Mouse (Mus musculus): Measurements from ENCODE around the gene Mns1. TPM values are rescaled to one million over a fixed set of nuclear protein-coding genes. Genes with fewer than 3 reads are reported as not detected.
A peak's percentile ranks its signal among the peaks of the same experiment; 100 is the strongest.
"Not testable (repeated sequence)": the region's sequence is repeated elsewhere in the genome, so short reads cannot be mapped to it uniquely, and the experiment has no call there.

The Mns1 gene
- 1 to 10 TPM; 2.3 TPM for total RNA-seq (2021)

GRCm38 (mm10) chr9:72437822-72438701 lies at the start of gene Mns1:
Mns1 (plus strand) TSS chr9:72438011.
- DNase-seq = peak; percentile 95
- intact Hi-C loops (cut with DNase I) = no loop called here

GRCm38 (mm10) chr9:72388934-72389333 lies 48.9 kb upstream of the Mns1 start:
- DNase-seq = no peak
- intact Hi-C loops (cut with DNase I) = no loop called here

DNA sequence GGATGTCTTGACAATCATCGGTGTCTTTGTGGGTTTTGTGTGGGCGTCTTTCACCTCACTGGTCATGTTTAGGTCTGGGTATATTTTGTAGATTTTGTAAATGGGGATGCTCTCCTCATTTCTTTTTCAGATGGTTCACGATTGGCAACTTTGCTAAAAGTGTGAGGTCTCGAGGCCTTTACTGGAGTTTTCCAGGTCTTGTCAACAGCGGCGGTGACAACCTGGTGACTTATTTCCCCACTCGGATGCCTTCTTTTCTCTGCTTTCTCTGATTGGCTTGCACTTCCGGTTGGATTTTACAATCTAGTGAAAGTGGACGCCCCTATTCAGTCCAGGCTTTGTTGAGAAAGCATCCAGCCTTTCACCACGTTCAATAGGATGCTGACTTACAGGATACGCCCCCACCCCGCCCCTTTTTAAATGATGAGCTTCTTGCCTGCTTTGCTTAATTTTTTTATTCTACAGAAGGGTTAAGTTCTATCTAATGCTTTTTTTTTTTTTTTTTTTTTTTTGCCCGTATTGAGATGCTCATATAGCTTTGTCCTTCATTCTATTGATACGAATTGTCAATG lies 48.3 kb upstream of the Mns1 start:
- intact Hi-C loops (cut with DNase I) = no loop called here

GRCm38 (mm10) chr9:72390321-72391077 lies 47.3 kb upstream of the Mns1 start:
- intact Hi-C loops (cut with DNase I) = no loop called here
- no peak for DNase-seq

More for the DNA sequence above, 48.3 kb upstream of the Mns1 start:
- no peak for DNase-seq

DNA sequence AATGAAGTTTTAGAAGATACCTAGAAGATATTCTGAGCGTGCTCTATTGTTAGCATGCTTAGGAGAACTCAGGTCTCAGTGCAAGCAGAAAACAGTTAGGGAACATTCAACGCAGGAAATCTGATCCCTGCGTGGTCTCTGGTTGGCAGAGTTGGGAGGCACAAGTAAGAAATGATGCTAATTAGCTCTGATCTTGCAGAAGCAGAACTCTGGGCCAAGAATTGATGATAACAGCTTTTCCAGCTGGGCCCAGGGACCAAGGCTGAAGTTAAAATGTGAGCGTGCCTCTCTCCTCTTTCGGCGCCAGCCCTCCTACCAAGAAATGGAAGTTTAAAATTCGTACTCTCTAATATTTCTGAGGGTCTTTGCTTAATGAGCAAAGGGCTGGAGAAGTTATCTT lies 45.1 kb upstream of the Mns1 start:
- intact Hi-C loops (cut with DNase I) = no loop called here

DNA sequence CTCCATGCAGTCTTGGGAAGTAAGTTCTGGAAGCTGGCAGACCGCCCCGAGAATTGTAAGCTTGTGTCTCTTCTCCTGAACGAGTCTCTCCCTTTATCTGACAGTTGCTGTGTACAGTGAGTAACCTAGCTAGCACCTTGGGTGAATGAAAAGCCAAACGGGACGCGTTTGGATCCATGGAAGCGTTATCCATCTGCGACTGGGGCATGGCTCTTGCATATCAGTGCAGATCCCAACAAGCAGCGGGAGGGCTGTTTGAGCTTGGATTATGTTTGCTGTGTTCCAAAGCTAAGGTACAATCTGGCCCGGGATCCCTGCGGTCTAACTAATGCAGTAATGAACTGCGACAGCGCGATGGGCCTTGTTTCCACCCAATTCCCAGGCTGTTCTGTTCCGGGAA lies 44.6 kb upstream of the Mns1 start:
- intact Hi-C loops (cut with DNase I) = no loop called here
- peak; percentile 93 for DNase-seq

More for the DNA sequence above, 45.1 kb upstream of the Mns1 start:
- peak; percentile 59 for DNase-seq

GRCm38 (mm10) chr9:72393869-72394341 lies 43.9 kb upstream of the Mns1 start:
- peak; percentile 59 for DNase-seq
- intact Hi-C loops (cut with DNase I) = no loop called here

DNA sequence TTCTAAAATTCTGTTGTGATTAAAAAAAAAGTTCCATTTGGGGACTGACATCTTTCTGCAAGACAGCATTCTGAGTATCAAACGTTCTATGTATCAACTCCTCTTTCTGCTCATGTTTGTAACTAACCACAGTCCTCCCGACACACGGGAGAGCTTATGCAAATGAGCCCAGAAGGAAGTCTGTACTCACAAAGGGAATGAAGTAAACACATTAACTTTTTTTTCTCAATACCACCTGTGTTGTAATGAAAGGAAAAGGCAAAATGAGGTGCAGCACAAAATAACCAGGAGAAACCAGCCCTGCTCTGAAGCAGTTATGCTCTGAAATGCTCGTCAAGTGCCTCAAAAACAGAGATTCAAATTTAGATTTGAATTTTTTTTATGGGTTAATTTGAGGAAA lies 37.7 kb upstream of the Mns1 start:
- no peak for DNase-seq
- intact Hi-C loops (cut with DNase I) = no loop called here

- intact Hi-C loops (cut with DNase I); DNase-seq: not testable (repeated sequence)
Observed at GRCm38 (mm10) chr9:72401769-72402168, 36.0 kb upstream of the Mns1 start.

- intact Hi-C loops (cut with DNase I) = no loop called here
- DNase-seq = no peak
Observed at GRCm38 (mm10) chr9:72403421-72403820, 34.4 kb upstream of the Mns1 start.

- no peak for DNase-seq
- intact Hi-C loops (cut with DNase I) = no loop called here
Observed at GRCm38 (mm10) chr9:72404446-72404845, 33.4 kb upstream of the Mns1 start.

- intact Hi-C loops (cut with DNase I) = loop anchor here (5.0 kb wide), 1 partner anchor 758 kb away; no protein-coding TSS in a partner anchor
- DNase-seq = no peak
Observed at GRCm38 (mm10) chr9:72404934-72405333, 32.9 kb upstream of the Mns1 start.

GRCm38 (mm10) chr9:72405882-72406638 lies 31.8 kb upstream of the Mns1 start:
- no peak for DNase-seq
- intact Hi-C loops (cut with DNase I) = loop anchor here (5.0 kb wide), 1 partner anchor 759 kb away; no protein-coding TSS in a partner anchor

DNA sequence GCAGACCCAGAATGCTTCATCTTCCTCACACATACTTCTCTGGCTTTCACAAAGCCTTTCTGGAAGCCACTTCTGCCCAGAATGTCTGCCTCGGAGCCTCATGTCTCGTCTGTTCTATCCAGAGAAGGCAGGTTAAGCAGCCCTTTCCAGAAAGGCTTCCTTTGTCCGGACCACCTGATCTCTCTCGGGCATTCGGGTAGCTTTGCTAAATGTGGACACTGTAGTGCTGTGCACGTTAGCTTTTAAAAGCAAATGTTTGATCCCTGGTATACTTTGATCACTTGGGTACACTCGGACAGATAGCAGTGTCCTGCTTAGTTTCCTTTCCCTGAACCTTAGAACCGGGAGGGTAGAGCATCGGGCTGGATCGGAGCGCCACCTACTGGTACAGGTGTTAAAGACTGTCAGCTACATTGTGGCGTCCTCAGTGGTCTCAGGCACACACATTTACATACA lies 29.7 kb upstream of the Mns1 start:
- intact Hi-C loops (cut with DNase I) = loop anchor here (5.0 kb wide), 1 partner anchor 761 kb away; no protein-coding TSS in a partner anchor
- peak; percentile 88 for DNase-seq

DNA sequence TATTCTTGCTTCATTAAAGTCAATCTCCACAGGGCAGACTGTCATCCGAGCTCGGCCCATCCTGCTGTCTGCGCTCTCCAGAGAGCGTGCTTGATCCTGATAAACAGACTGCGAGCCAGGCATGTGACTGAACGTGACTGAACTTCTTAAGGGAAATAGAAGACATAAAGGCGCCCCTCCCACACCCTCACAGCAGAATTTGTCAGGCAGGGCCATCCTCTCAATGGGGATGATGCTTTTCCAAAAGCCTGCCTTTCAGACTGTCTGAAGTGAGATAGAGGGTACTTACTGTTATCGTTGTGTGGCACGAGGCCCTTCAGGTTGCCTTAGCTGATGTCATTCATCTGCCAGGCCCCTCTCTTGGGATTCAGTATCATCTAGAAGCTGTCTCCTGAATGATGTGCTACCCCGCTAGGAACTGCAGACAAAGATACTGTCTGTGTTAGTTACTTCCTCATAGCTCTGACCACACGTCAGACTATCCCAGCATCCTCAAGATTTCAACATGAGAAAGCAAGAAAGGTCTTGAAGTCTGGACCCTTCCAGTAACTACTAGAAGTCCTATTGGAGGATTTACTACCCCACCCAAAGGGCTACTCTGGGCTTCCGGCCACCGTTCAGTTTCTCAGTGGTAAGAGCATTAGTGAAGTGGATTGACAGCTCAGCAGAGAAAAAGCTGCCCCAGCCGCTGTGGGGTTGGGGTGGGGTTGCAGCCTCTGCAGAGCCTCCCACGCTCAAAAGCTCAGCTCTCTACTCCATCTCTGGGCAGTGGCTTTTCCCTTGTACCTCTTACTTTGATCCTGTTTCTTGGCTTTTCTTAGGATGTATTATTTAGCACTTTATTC lies 28.2 kb upstream of the Mns1 start:
- intact Hi-C loops (cut with DNase I) = loop anchor here (5.0 kb wide), 1 partner anchor 762 kb away; no protein-coding TSS in a partner anchor
- no peak for DNase-seq

DNA sequence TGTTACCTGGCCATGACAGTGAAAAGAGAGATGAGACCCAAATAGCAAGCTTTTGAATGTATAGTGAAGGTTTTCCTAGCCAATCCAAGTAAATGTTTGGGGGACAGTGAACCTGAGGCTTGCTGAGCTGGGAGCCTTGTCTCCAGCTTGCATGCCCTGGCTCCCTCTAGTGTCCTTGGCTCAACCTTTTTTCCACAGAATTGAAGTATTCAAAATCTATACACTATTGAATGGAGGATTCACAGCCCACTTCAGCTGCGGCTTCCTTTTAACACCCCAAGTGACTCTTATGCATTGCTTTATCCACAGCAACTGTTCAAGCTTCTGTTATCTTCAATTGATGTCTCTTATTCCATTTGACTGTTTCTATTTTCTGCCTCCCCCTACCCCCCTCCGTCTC lies 26.1 kb upstream of the Mns1 start:
- no peak for DNase-seq
- intact Hi-C loops (cut with DNase I) = no loop called here

GRCm38 (mm10) chr9:72418443-72418842 lies 19.4 kb upstream of the Mns1 start:
- no peak for DNase-seq
- intact Hi-C loops (cut with DNase I) = no loop called here

GRCm38 (mm10) chr9:72420490-72420889 lies 17.3 kb upstream of the Mns1 start:
- no peak for DNase-seq
- intact Hi-C loops (cut with DNase I) = no loop called here

GRCm38 (mm10) chr9:72422284-72422683 lies 15.5 kb upstream of the Mns1 start:
- no peak for DNase-seq
- intact Hi-C loops (cut with DNase I) = no loop called here
